Mouse (Mus musculus) cortical plate, adult 2 months (tissue): ENCODE measurements around the gene Scgn. TPM values are rescaled to one million over a fixed set of nuclear protein-coding genes. Genes with fewer than 3 reads are reported as not detected.
A peak's percentile ranks its signal among the peaks of the same experiment; 100 is the strongest.

Source experiments
- H3K27ac ChIP-seq: fragments of 200-500 bp; 2 replicates; pipeline ENCODE4 v1.5.1; 2012; ENCODE audit warnings: low read length, control low read depth, inconsistent platforms; ENCODE audit not compliant: insufficient read depth
- H3K4me1 ChIP-seq: fragments of 200-500 bp; 2 replicates; pipeline ENCODE4 v1.6.1; 2011; ENCODE audit warnings: low read length; ENCODE audit not compliant: control insufficient read depth, insufficient read depth
- H3K4me3 ChIP-seq: fragments of 200-500 bp; 2 replicates; pipeline ENCODE4 v1.5.1; 2011; ENCODE audit warnings: mild to moderate bottlenecking, low read length, control low read depth; ENCODE audit not compliant: insufficient read depth
- CTCF ChIP-seq: fragments of 200-500 bp; IDR thresholded peaks from 2 replicates; pipeline ENCODE4 v1.5.1; 2011; ENCODE audit warnings: mild to moderate bottlenecking, control low read depth, low read length; ENCODE audit not compliant: insufficient read depth; ENCODE audit errors: extremely low read depth
- POLR2A ChIP-seq: fragments of 200-500 bp; IDR thresholded peaks from 2 replicates; pipeline ENCODE4 v1.6.1; 2011; ENCODE audit warnings: mild to moderate bottlenecking, low read length, control low read depth; ENCODE audit not compliant: insufficient read depth; ENCODE audit errors: extremely low read depth
- polyA plus RNA-seq: library from polyadenylated mRNA; depleted of rRNA; stranded (reverse); fragments of >200 nt; gene quantifications from 2 replicates; pipeline ENCODE4 v1.2.3, GENCODE M21; 2012

The Scgn gene
- polyA plus RNA-seq, 1 experiment = 0.42 TPM

DNA sequence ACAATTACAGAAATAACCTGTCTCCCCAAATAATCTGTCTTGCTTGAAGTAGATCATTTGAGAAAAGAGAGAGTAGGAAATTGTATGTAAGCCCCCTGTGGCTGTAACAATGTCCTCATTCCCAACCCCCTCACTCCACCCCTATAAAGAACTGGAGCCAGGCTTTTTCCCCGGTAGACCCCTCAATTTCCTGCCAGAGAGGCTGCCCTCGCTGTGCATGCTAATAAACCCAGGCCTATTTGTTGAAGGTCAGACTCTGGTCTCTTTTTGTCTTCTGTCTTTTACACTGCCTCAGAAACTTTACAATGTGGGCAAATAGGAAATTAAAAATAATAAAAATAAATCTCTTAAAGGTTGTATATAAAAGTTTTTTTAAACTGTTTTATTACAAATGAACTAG is 44.8 kb downstream of the Scgn start:
- no peak overlapping the region for H3K4me3 ChIP-seq
- TF ChIP-seq POLR2A = no peak
- no peak for TF ChIP-seq CTCF
- no peak overlapping the region for H3K27ac ChIP-seq
- H3K4me1 ChIP-seq = no peaks in the 10 kb centered on the region

DNA sequence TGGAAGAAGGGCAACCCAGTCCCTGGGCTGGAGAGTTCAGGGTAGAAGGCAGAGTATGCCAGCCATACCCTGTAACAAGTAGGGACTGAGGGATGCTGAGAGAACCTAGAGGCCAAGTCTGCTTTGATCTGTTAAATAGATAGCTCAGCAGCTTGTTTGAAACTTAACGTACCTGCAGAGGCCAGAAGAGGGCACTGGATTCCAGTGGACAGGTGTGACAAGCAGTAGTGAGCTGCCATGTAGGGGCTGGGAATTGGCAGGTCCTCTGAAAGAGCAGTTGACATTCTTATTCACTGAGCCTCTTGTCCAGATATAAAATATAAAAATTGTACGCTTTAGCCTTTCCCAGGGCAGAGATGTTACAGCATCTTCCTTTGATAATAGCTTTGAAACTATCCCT is 48.2 kb downstream of the Scgn start:
- no peaks in the 10 kb centered on the region for H3K4me1 ChIP-seq
- H3K4me3 ChIP-seq = no peak overlapping the region
- no peak overlapping the region for H3K27ac ChIP-seq
- TF ChIP-seq POLR2A (no peak), CTCF (peak; percentile 31; the same call in 1 of the 2 replicates)

- no peak for TF ChIP-seq POLR2A
- TF ChIP-seq CTCF = no peak
- H3K4me1 ChIP-seq = no peaks in the 10 kb centered on the region
- H3K27ac ChIP-seq = no peak overlapping the region
- H3K4me3 ChIP-seq = no peak overlapping the region
These were observed 50.7 kb downstream of the Scgn start for GRCm38 (mm10) chr13:23940291-23940690.

- Histone ChIP-seq H3K4me3 (no peak overlapping the region), H3K27ac (no peak overlapping the region), H3K4me1 (no peaks in the 10 kb centered on the region)
- TF ChIP-seq CTCF (no peak), POLR2A (no peak)
These were observed 52.3 kb downstream of the Scgn start for GRCm38 (mm10) chr13:23938699-23939098.

DNA sequence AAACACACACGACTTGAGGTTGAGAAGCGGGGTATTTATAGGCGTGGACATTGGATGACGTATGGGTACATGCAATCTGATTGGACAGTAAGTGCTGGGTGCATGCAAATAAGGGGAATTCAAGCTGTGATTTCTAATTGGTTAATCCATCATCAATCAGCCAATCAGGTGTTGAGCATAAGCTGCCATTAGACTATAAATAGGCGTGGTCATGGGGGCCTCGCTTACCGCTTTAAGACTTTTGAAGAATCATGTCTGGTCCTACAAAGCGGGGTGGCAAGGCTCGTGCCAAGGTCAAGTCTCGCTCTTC is 56.8 kb downstream of the Scgn start, which contains the start of gene Hist1h2aa:
Hist1h2aa (plus strand) TSS at position 252 of the 310 bp plus-strand sequence.
- H3K4me3 ChIP-seq = no peak within 1 kb of the TSS
- TF ChIP-seq CTCF (no peak), POLR2A (no peak)
- H3K27ac ChIP-seq = no peak within 1 kb of the TSS
- H3K4me1 ChIP-seq = no peaks in the 10 kb centered on the region

- Histone ChIP-seq H3K4me3 (no peak within 1 kb of the TSS), H3K27ac (no peak within 1 kb of the TSS), H3K4me1 (no peaks in the 10 kb centered on the region)
- TF ChIP-seq CTCF = no peak
- TF ChIP-seq POLR2A = no peak
These were observed 57.4 kb downstream of the Scgn start, which contains the start of gene Hist1h2ba for GRCm38 (mm10) chr13:23933421-23934210. Hist1h2ba (minus strand) TSS chr13:23934156.

- H3K27ac ChIP-seq = no peak overlapping the region
- H3K4me1 ChIP-seq = no peaks in the 10 kb centered on the region
- no peak overlapping the region for H3K4me3 ChIP-seq
- TF ChIP-seq CTCF (no peak), POLR2A (no peak)
These were observed 60.1 kb downstream of the Scgn start for GRCm38 (mm10) chr13:23930904-23931303.

- Histone ChIP-seq H3K4me3 (no peak overlapping the region), H3K27ac (no peak overlapping the region), H3K4me1 (no peaks in the 10 kb centered on the region)
- TF ChIP-seq POLR2A = no peak
- no peak for TF ChIP-seq CTCF
These were observed 60.6 kb downstream of the Scgn start for GRCm38 (mm10) chr13:23930461-23930860.

GRCm38 (mm10) chr13:23928637-23929036 is 62.4 kb downstream of the Scgn start:
- Histone ChIP-seq H3K27ac (no peak overlapping the region), H3K4me3 (no peak overlapping the region), H3K4me1 (no peaks in the 10 kb centered on the region)
- no peak for TF ChIP-seq POLR2A
- TF ChIP-seq CTCF = no peak

DNA sequence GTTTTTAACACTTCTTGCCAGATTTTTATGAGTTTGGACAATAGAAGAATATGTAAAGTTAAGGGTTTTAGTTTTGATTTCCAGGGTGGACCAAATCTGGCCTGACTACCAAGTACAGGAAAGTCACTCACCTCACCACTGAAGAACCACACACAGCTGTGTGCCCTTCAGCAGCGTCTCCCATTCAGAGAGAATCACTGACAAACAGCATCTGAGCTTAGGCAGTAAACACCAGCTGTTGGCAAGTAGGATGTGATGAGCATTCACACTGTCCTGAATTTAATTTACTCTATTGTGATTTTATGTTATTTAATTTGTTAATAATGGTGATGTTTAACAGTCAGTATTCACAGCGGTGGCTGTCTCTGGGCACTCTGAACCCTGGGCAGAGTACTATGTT is 65.2 kb downstream of the Scgn start:
- TF ChIP-seq CTCF (no peak), POLR2A (no peak)
- H3K27ac ChIP-seq = no peak overlapping the region
- no peaks in the 10 kb centered on the region for H3K4me1 ChIP-seq
- no peak overlapping the region for H3K4me3 ChIP-seq
